Mouse (Mus musculus) spleen, postnatal 10 days (tissue): ENCODE measurements around the gene Ntn4.

Source experiments
- DNase-seq, 2 experiments: peaks; one replicate each; pipeline ENCODE4 v3.0.0; 2021 to 2022; ENCODE audit warnings: low spot score in 2 of 2

Ntn4 gene

DNA sequence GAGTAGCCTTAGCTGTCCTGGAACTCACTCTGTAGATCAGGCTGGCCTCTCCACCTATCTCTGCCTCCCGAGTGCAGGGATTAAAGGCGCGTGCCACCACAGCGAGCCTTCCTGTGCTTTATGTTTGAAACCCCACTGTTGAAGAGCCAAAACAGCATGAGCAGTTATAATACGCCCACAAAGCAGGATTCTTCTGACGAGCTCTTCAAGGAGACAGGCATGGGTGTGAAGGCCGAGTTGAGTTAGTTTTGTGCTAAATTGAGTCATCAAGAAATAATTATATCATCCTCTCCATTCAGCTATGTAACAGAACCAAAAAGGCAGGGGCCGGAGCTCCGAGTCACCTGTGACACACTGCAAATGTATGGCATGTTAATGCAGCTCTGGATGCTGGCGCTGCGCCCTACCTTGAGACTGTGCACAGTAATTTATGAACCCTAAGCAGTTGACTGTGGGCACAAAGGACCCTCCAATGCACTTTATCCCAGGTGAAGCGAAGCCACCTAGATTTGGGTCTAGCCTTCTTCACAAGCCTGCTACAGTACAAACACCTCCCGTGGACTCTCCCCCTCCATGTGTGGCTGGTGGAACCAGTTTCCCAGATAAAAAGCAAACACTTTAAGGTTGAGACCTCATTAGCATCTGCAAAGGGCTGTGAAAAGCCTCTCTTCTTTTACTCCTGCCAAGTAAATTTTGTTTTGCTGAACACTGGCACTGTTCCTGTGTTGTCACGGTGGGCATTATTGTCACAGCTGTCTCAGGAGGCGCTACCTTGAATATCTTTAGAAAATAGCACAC, 142.9 kb downstream of the Ntn4 start:
- no peak for DNase-seq
